ENCODE assay signal across 17 mouse cellular contexts in the genomic region with DNA sequence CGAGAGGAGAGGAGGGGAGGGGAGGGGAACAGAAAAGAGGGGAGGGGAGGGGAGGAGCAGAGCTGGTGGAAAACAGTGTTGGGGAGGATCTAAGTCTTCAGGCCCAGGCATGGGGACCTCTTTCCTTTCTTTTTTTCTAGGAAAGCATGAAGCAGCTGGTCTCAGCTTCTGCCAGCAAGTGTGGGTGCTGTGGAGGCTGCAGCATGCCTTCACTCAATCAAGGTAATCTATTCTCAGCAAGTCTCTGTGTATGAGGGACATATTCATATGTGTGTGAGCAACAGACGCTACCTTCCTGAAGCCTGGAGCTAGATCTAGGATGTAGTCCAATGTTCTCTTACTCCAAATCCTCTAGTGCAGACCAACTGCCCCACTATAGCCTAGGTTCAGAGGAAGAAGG. TPM values are rescaled to one million over a fixed set of nuclear protein-coding genes. Genes with fewer than 3 reads are reported as not detected.
A peak's percentile ranks its signal among the peaks of the same experiment; 100 is the strongest.
DNase-seq lines count a peak whose midpoint lies in the region.
"Had no signal": no experiment of that assay in that cellular context is flagged by ENCODE, and none has a peak within 500 bp of the region (broad histone marks: within the 10 kb centered on the region; RNA-seq: fewer than 3 reads in every experiment).

No protein-coding gene starts in this region.

- peak; percentile 62 to 73 for DNase-seq in cerebellum, postnatal 10 days
- DNase-seq in cerebellum, postnatal 36 days: no peak
- peak; percentile 47 for DNase-seq in left cerebral cortex, adult 11 months (ENCODE audit: low spot score)
- no peak for DNase-seq in left cerebral cortex, postnatal 4 days
- peak; percentile 49 to 76 for DNase-seq in left cerebral cortex, postnatal 14 days (ENCODE audit: low spot score in 2 of 2)
- no peak for DNase-seq in lung, adult 18-20 months
- DNase-seq in testis, postnatal 10 days (ENCODE audit: low spot score): no peak
- DNase-seq in cerebellum, adult 9-11 months: no peak
- DNase-seq: adrenal gland, adult 2 months; cerebellum, adult 8-10 months; forebrain, postnatal 0 days; gastrocnemius, postnatal 10 days; heart, adult 18-20 months; heart, postnatal 4 days; liver, embryonic 13.5 days; retina, postnatal 1 day; thymus, postnatal 14 days had no signal

- intact Hi-C loops in left cerebral cortex, postnatal 4 days (cut with DNase I): no loop called here
- intact Hi-C loops in left cerebral cortex, postnatal 14 days (cut with DNase I): no loop called here

RNA-seq across cellular contexts. Expression of a gene that starts 42.1 kb away (rescaled TPM):
- total RNA-seq in left cerebral cortex, postnatal 4 days (2021): 10 to 100 TPM; 46.2 to 49.9 TPM
- total RNA-seq in left cerebral cortex, postnatal 14 days (2021): 10 to 100 TPM; 59.7 to 60.1 TPM

RNA-seq across cellular contexts. Expression of a gene that starts 43.4 kb away (rescaled TPM):
- 10 to 100 TPM; 40.8 to 41.8 TPM for total RNA-seq in left cerebral cortex, postnatal 4 days (2021)
- 10 to 100 TPM; 53.6 to 57.0 TPM for total RNA-seq in left cerebral cortex, postnatal 14 days (2021)

Comparison
In these comparisons a context has a peak if more than half of its experiments do, and no peak if none do; other contexts are left out.
1. DNase-seq: peak in cerebellum, postnatal 10 days (2 of 2), left cerebral cortex, adult 11 months (single experiment) and left cerebral cortex, postnatal 14 days (2 of 2); none in cerebellum, postnatal 36 days (0 of 2), left cerebral cortex, postnatal 4 days (single experiment), lung, adult 18-20 months (0 of 2), testis, postnatal 10 days (single experiment) and cerebellum, adult 9-11 months (single experiment).